Mouse (Mus musculus) heart, embryonic 14.5 days (tissue): ENCODE results near the gene Rtn4. TPM values are rescaled to one million over a fixed set of nuclear protein-coding genes. Genes with fewer than 3 reads are reported as not detected.
"Not testable (repeated sequence)": the region's sequence is repeated elsewhere in the genome, so short reads cannot be mapped to it uniquely, and the experiment has no call there.

Source experiments
- ATAC-seq: fragments of 200-750 bp; cut with Nextera tagmentation; 2 replicates; pipeline ENCODE4 v1.8.0; 2017; ENCODE audit warnings: low read depth, moderate TSS enrichment; ENCODE audit not compliant: insufficient number of reproducible peaks, insufficient read depth, low FRiP score
- H3K27ac ChIP-seq, 2 experiments: fragments of 200-500 bp in 1 of 2; fragments of 300-500 bp in 1 of 2; sonication (generic) in 1 of 2; replicated peaks in 1 of 2; 2 replicates each; pipeline ENCODE4 v1.5.1; 2012 to 2014; ENCODE audit warnings: low read depth in 2 of 2, low read length in 2 of 2, control low read depth in 1 of 2, mild to moderate bottlenecking in 1 of 2, mixed read lengths in 1 of 2; ENCODE audit not compliant: control insufficient read depth in 1 of 2, insufficient read depth in 1 of 2
- H3K27me3 ChIP-seq: fragments of 300-500 bp; sonication (generic); 2 replicates; pipeline ENCODE4 v1.6.1; 2014; ENCODE audit warnings: mild to moderate bottlenecking, low read length, control low read depth; ENCODE audit not compliant: control insufficient read depth, insufficient read depth
- H3K36me3 ChIP-seq: fragments of 300-500 bp; sonication (generic); 2 replicates; pipeline ENCODE4 v1.6.1; 2014; ENCODE audit warnings: mild to moderate bottlenecking, control low read depth, low read length, mixed read lengths; ENCODE audit not compliant: control insufficient read depth, insufficient read depth
- H3K4me1 ChIP-seq, 2 experiments: fragments of 200-500 bp in 1 of 2; fragments of 300-500 bp in 1 of 2; sonication (generic) in 1 of 2; 2 replicates each; pipeline ENCODE4 v1.6.1; 2012 to 2014; ENCODE audit warnings: low read length in 2 of 2, control low read depth in 1 of 2, mixed read lengths in 1 of 2; ENCODE audit not compliant: control insufficient read depth in 2 of 2, insufficient read depth in 2 of 2
- H3K4me2 ChIP-seq: fragments of 300-500 bp; sonication (generic); 2 replicates; pipeline ENCODE4 v1.6.1; 2014; ENCODE audit warnings: mild to moderate bottlenecking, low read length
- H3K4me3 ChIP-seq, 2 experiments: fragments of 200-500 bp in 1 of 2; fragments of 300-500 bp in 1 of 2; sonication (generic) in 1 of 2; 2 replicates each; pipeline ENCODE4 v1.5.1; 2012 to 2014; ENCODE audit warnings: low read length in 2 of 2, mild to moderate bottlenecking in 2 of 2, control low read depth in 1 of 2, low read depth in 1 of 2, moderate library complexity in 1 of 2; ENCODE audit not compliant: control insufficient read depth in 1 of 2, insufficient read depth in 1 of 2
- H3K9ac ChIP-seq: fragments of 300-500 bp; sonication (generic); 2 replicates; pipeline ENCODE4 v1.6.1; 2014; ENCODE audit warnings: mild to moderate bottlenecking, low read length
- H3K9me3 ChIP-seq: fragments of 300-500 bp; sonication (generic); 2 replicates; pipeline ENCODE4 v1.6.1; 2016; ENCODE audit warnings: low read length, control low read depth; ENCODE audit not compliant: control insufficient read depth
- WGBS: fragments of 180-500 bp; shearing (Covaris S2); extraction: QIAGEN DNeasy Blood & Tissue Kit; methylation state at CpG from one replicate; pipeline ENCODE4 v1.1.7; 2014; 5-methylcytosine and 5-hydroxymethylcytosine counted together
- polyA plus RNA-seq: library from polyadenylated mRNA; unstranded; fragments of >200 nt; fragmentation: Nextera tagmentation; extraction: Ambion mirVana; gene quantifications from 2 replicates; pipeline ENCODE4 v1.2.1, GENCODE M21; 2014

The Rtn4 gene
- 57.1 and 68.3 TPM in 2 replicates for polyA plus RNA-seq

DNA sequence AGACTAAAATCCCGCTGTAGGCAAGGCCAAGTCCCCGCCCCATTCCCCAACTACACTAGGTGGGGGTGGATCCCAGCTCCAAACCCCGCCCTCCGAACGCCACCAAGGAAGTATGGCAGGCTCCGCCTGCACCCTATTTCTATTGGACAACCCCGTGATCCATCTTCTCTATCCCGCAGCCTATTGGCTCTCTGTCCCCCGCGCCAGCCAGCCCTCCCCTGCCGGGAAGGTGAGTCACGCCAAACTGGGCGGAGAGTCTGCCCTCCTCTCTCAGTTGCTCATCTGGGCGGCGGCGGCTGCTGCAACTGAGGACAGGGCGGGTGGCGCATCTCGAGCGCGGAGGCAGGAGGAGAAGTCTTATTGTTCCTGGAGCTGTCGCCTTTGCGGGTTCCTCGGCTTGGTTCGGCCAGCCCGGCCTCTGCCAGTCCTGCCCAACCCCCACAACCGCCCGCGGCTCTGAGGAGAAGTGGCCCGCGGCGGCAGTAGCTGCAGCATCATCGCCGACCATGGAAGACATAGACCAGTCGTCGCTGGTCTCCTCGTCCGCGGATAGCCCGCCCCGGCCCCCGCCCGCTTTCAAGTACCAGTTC is at the start of gene Rtn4:
Rtn4 (plus strand) TSS at position 265 of the 590 bp plus-strand sequence.
- ATAC-seq: peak; percentile 96
- Histone ChIP-seq H3K36me3 (peaks cover 5% of the 10 kb centered on the region; the same call in 1 of the 2 replicates), H3K9ac (peak within 1 kb of the TSS; percentile 99), H3K4me2 (peak within 1 kb of the TSS; percentile 73), H3K4me3 (peak within 1 kb of the TSS; percentile 84 to 98), H3K4me1 (peaks cover 5 to 20% of the 10 kb centered on the region in 2 experiments; a peak in 3 of 4 replicates), H3K27ac (peak within 1 kb of the TSS; percentile 90 to 99), H3K9me3 (no peaks in the 10 kb centered on the region), H3K27me3 (no peaks in the 10 kb centered on the region)
- 2% methylated on average over 42 of the region's 43 CpGs for WGBS

DNA sequence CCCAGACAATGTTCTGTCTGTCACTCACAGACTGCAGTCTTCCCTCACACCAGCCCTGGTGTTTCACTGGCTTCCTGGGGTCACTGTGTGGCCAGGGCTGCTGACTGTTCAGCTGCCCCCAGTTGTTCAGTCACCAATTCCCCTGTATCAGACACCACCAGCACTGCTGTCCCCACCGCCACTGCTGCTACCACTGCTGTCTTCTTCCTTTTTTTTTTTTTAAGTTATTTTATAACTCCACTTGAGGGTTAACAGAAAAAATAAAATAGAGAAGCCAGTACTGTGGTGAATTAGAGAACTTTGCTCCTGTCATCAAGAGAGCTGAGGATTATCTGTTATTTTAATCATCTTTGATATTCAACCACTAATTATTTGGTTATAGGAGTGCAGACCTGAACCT is 48.3 kb upstream of the Rtn4 start:
- Histone ChIP-seq H3K4me3 (no peak overlapping the region), H3K27ac (no peak overlapping the region), H3K36me3 (no peaks in the 10 kb centered on the region), H3K4me1 (peaks cover 8 to 23% of the 10 kb centered on the region in 2 experiments), H3K27me3 (no peaks in the 10 kb centered on the region), H3K9ac (no peak overlapping the region), H3K9me3 (no peaks in the 10 kb centered on the region; the same call in 1 of the 2 replicates), H3K4me2 (no peak overlapping the region)
- WGBS: 83% methylated on average over 1 of the region's 1 CpGs
- no peak for ATAC-seq

DNA sequence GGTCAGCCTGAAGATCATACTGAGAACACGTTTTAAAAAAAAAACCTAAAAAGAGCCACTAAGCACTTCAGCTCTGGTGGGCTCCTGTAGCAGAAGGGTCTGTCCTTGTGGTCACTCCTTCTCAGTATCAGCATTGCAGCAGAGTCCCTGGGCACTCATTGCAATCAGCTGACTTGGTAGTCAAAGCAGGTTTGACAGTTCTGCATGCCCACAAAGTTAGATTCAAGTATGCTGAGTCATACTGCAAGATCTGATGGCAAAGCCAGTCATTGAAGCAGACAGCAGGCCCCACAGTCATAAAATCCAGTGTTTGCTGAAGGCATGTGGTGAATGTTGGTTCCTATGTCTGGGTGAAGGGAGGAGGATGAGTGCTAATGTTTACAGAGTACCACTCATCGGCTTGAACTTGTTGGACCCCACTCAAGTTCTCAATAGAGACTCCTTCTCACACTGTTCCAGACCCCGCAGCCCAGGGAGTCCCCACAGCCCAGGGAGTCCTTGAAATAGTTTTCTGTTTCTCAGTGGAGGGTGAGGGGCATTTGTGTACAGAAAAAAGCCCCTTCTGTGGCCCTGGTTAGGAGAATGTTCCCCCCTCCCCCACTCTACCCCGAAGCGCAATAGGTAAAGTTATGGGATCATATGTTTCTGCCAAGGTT is 47.2 kb upstream of the Rtn4 start:
- WGBS: 67% methylated on average over 5 of the region's 5 CpGs
- peaks cover 8 to 23% of the 10 kb centered on the region in 2 experiments for H3K4me1 ChIP-seq
- H3K4me2 ChIP-seq: no peak overlapping the region
- no peaks in the 10 kb centered on the region for H3K9me3 ChIP-seq
- H3K9ac ChIP-seq: no peak overlapping the region
- no peaks in the 10 kb centered on the region for H3K27me3 ChIP-seq
- H3K4me3 ChIP-seq: no peak overlapping the region
- H3K27ac ChIP-seq: peak overlapping the region in 1 of 2 experiments; percentile 57; a peak in 2 of 4 replicates
- H3K36me3 ChIP-seq: no peaks in the 10 kb centered on the region
- no peak for ATAC-seq

DNA sequence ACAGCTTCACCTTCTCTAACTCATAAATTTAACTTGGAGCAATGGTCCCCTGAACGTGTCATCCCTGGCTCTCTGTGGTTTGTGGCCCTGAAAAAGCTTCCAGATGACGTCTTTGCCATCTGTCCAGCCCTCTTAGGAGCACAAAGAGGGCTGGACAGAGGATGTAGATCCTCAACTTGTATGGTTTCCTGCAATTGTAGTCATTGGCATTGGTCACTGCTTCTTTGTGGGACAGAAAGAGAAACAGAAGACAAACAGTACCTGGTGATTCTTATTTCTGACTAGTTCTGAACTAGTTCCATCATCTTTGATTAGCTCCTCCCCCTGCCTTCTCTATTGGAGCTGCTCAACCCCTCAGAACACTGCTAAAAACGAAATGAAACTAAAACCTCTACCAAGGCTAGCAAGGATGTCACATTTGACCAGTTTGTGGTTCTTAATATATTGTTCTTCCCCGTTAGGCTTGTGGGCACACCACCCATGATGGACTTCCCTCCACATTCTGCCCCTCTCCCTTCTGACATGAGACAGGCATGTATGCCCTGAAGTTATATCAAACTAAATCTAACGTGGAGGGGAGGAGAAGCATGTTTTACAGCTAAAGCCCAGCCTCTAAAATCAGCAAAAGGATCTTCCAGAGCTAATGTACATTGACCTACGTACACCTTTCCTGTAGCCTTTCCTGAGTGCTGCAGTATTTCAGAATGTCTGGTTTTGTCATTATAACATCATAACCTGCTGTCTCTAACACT is 45.0 kb upstream of the Rtn4 start:
- 55% methylated on average over 6 of the region's 6 CpGs for WGBS
- ATAC-seq: no peak
- H3K4me3 ChIP-seq: no peak overlapping the region
- no peaks in the 10 kb centered on the region for H3K36me3 ChIP-seq
- H3K9ac ChIP-seq: no peak overlapping the region
- no peak overlapping the region for H3K27ac ChIP-seq
- peak overlapping the region; percentile 8 for H3K4me2 ChIP-seq
- peaks cover 8 to 23% of the 10 kb centered on the region in 2 experiments for H3K4me1 ChIP-seq
- H3K27me3 ChIP-seq: no peaks in the 10 kb centered on the region
- H3K9me3 ChIP-seq: no peaks in the 10 kb centered on the region

DNA sequence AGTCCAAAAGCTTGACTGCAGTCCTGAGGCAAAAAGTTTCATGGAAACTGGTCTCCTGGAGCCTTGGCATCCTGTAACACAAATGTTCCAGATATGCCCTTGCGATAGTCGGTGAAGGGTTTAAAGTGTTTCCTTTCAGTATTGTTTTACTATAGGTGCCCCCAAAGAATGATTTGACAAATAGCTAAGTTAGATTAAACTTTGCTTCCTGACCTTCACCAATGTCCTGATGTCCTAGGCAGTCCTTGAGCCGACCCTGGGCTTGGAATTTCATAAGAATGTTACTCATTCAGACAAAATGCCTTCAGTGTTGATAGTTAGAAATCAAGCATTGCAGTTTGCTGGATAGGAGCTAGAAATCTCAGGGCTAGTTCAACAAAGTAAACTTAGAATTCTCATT is 37.4 kb upstream of the Rtn4 start:
- not testable (repeated sequence) for H3K9ac ChIP-seq, H3K4me3 ChIP-seq, H3K27ac ChIP-seq, H3K4me1 ChIP-seq, H3K4me2 ChIP-seq, H3K36me3 ChIP-seq, ATAC-seq, H3K27me3 ChIP-seq, H3K9me3 ChIP-seq
- 82% methylated on average over 3 of the region's 3 CpGs for WGBS

DNA sequence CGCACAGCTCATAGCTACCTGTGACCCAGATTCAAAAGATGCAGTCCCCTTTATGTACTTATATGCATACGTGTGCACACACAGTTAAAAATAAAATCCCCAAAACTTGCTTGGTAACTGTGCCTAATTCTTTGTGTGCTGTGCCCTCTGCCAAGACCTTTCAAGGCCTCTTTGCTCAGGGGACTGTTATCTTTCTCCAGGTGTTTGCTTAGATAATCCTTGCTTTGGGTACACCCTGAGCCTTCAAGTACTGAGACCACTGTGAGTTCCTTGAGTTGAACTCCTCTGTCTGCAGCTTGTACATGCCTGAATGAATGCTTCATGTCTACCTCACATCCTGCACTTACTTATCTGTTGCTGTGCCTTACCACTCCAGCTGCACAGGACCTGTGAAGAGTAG is 32.0 kb upstream of the Rtn4 start:
- Histone ChIP-seq H3K27me3 (no peaks in the 10 kb centered on the region), H3K9me3 (no peaks in the 10 kb centered on the region), H3K36me3 (no peaks in the 10 kb centered on the region), H3K27ac (no peak overlapping the region), H3K4me2 (no peak overlapping the region), H3K9ac (no peak overlapping the region), H3K4me3 (no peak overlapping the region), H3K4me1 (no peaks in the 10 kb centered on the region)
- 95% methylated on average over 2 of the region's 2 CpGs for WGBS
- ATAC-seq: no peak

DNA sequence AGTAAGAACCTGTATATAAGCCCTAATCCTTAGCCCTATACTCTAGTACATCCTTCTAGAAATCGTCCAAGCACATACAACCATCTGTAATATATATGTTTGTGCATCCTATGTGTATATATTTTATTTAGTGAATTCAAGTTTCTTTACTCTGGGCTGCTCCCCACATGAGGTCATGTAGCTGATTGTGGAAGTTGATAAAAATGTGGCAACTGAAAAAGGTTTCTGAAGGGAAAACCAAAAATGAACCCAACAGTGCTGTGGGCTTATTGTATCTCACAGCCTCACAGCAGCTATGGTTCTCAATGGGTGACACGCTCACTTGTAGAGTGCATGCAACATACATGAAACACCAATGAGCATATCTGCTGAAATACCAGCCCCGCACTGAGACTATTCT is 25.1 kb upstream of the Rtn4 start:
- H3K36me3 ChIP-seq: no peaks in the 10 kb centered on the region
- WGBS: 85% methylated on average over 3 of the region's 3 CpGs
- no peak for ATAC-seq
- no peak overlapping the region for H3K27ac ChIP-seq
- H3K9ac ChIP-seq: no peak overlapping the region
- H3K4me2 ChIP-seq: no peak overlapping the region
- H3K27me3 ChIP-seq: no peaks in the 10 kb centered on the region
- H3K4me3 ChIP-seq: no peak overlapping the region
- no peaks in the 10 kb centered on the region for H3K4me1 ChIP-seq
- H3K9me3 ChIP-seq: no peaks in the 10 kb centered on the region
